Mouse (Mus musculus) layer of hippocampus, adult 11-12 months (tissue): Measurements from ENCODE around the gene Ddx46.
"Not testable (repeated sequence)": the region's sequence is repeated elsewhere in the genome, so short reads cannot be mapped to it uniquely, and the experiment has no call there.

Source experiments
- DNase-seq: peaks from one replicate; pipeline ENCODE4 v3.0.0; 2022; ENCODE audit warnings: low spot score

Gene Ddx46

GRCm38 (mm10) chr13:55636185-55636983 is 1.6 kb downstream of the Ddx46 start:
- DNase-seq = no peak

DNA sequence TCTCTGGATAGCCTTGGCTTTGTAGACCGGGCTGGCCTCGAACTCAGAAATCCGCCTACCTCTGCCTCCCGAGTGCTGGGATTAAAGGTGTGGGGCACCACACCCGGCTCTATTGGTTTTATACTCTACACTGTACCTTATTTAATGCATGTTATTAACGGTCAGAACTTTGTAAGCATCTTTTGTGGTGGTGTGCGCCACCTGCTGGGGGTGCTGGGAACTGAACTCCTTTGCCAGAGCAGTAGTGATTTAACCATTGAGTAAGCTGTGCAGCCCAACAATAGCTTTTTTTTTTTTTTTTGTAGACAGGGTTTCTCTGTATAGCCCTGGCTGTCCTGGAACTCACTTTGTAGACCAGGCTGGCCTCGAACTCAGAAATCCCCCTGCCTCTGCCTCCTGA is 5.7 kb downstream of the Ddx46 start:
- DNase-seq = peak; percentile 84

GRCm38 (mm10) chr13:55644525-55644924 is 9.7 kb downstream of the Ddx46 start:
- no peak for DNase-seq

- DNase-seq = no peak
Observed at GRCm38 (mm10) chr13:55650098-55650497, 15.3 kb downstream of the Ddx46 start.

- DNase-seq = no peak
Observed at GRCm38 (mm10) chr13:55650980-55651379, 16.2 kb downstream of the Ddx46 start.

DNA sequence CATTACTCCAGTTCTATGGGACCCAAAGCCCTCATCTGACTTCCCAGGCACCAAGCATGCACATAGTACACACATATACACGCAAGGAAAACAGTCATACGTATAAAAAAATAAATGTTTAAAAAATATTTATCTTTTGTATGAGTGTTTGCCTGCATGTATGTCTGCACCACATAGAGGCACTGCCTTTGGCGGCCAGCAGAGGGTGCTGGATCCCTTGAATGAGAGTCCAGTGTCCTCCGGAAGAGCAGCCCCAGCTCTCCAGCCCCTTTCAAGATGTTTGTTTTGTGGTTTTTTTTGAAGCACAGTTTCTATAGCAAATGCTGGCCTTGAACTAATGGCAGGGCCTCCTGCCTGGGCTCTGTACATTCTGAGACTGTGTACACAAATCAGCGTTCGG is 33.7 kb downstream of the Ddx46 start:
- peak; percentile 17 for DNase-seq

DNA sequence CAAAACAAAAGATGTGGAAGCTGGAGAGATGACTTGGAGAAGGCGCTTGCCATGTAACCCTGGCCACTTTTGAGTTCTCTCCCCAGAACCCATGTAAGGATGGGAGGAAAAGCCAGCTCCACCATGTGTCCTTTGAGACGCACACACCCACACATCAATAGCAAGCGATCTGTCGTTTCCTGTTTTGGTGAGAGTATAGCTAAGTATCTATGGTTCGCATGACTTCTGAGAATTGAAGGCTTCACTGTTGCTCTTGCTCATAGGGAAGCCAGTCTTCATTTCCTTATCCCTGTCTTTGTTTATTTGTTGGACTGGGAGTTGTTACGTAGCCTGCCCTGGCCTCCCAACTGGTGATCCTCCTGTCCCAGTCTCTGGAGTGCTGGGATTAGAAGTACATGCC is 37.9 kb downstream of the Ddx46 start:
- DNase-seq = no peak

- DNase-seq = no peak
Observed at GRCm38 (mm10) chr13:55677364-55677763, 42.5 kb downstream of the Ddx46 start.

DNA sequence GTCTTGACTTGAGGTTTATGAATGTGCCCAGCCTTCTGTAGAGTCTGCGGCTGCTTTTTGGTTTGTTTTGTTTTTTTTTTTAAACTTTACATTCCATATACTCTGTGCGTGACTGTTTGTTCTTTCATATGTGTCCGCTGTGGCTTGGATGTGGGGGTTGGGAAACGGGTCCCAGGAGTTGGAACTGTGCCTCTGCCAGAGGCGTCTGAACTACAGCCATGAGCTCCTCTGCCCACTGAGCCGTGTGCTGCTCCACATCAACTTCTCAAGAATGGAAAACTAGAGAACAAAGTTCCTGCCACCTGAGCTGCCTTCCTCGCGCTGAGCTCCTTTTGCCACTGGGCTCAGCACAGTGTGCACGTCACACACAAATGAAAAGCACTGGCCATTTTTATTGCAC is 47.4 kb downstream of the Ddx46 start:
- no peak for DNase-seq

DNA sequence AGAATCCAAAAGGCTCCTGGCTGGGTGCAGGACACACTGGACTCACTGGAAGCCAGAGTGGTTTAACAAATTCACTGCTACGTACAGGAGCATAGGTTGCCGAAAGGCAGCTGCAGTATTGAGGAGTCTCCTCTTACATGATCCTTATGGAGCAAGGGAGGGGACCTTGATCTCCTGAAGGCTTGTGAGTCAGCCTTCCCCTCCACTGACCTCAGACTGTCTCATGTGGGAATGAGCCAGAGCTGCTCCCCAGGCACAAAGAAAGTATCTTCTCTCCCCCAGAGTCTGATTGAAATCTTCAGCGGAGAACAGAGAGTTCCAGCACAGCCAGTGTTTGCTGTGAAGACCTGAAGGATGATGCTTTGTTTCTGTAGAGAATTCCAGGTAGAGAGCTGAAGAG is 48.8 kb downstream of the Ddx46 start:
- DNase-seq = no peak

DNA sequence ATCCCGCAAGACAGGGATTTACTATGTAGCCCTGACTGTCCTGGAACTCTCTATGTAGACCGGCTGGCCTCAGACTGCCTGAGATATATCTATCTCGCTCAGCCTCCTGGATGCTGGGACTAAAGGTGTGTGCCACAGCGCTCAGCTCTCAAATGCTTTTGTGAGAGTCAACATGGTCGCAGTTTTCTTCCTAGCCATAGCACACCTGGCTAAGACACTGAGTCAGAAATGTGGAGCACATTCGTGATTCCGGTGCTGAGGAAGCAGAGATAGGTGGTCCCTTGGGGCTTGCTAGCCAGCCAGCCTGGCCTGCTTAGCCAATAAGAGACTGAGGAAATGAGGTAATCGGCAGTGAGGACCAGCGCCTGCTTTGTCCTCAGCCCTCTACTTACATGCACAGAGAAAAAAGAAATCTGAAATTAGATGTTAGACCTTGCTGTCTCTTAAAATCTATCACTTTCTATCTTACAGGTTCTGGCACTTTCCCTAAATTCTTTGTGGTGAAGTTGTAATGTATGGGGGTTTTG is 51.3 kb downstream of the Ddx46 start:
- no peak for DNase-seq

GRCm38 (mm10) chr13:55687927-55688602 is 53.2 kb downstream of the Ddx46 start:
- no peak for DNase-seq

- peak; percentile 90 for DNase-seq
Observed at GRCm38 (mm10) chr13:55692535-55693242, 57.9 kb downstream of the Ddx46 start, which contains the start of gene B230219D22Rik. Gene B230219D22Rik (plus strand): TSS chr13:55693124.

DNA sequence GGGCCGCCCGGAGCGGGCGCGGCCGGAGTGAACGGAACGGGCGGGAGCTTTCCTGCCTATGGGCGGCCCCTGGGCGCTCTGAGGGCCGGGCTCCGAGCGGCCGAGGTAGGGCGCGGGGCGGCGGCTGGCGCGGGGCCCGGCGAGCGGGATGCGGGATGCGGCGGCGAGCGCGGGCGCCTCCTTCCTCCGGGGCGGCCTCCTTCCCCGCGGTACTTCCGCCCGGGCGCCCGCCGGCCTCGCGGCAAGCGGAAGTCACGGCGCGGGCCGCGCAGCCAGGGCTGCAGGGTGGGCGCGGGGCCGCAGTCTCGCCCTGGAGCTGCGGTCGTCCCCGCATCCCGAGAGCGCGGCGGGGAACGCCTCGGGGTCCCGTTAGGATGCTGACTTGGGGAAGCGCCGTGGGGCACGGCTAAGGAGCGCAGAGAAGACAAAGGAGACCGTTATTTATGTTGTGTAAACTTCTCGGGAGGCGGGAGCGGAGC is 58.5 kb downstream of the Ddx46 start:
- DNase-seq = no peak

- no peak for DNase-seq
Observed at GRCm38 (mm10) chr13:55694110-55694509, 59.3 kb downstream of the Ddx46 start.

DNA sequence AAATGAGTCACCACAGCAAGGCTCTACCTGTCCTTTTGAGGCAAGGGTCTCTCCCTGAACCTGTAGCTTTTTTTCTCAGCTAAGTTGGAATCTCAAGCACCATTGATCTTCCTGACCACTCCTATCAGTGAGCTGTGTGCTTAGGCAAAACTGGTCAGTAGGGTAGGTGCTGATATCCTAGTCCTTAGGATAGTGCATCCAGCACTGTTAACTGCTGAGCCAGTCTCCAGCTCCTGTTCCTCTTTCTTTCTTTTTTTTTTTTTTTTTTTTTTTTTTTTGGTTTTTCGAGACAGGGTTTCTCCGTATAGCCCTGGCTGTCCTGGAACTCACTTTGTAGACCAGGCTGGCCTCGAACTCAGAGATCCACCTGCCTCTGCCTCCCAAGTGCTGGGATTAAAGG is 61.2 kb downstream of the Ddx46 start:
- not testable (repeated sequence) for DNase-seq

- no peak for DNase-seq
Observed at GRCm38 (mm10) chr13:55704301-55704700, 69.5 kb downstream of the Ddx46 start.

GRCm38 (mm10) chr13:55712846-55713245 is 78.0 kb downstream of the Ddx46 start:
- no peak for DNase-seq

GRCm38 (mm10) chr13:55714501-55715166 is 79.8 kb downstream of the Ddx46 start, which contains the start of gene Txndc15:
Gene Txndc15 (plus strand): TSS chr13:55714650.
- DNase-seq = peak; percentile 88

- DNase-seq = no peak
Observed at GRCm38 (mm10) chr13:55715167-55715512, 80.3 kb downstream of the Ddx46 start.

DNA sequence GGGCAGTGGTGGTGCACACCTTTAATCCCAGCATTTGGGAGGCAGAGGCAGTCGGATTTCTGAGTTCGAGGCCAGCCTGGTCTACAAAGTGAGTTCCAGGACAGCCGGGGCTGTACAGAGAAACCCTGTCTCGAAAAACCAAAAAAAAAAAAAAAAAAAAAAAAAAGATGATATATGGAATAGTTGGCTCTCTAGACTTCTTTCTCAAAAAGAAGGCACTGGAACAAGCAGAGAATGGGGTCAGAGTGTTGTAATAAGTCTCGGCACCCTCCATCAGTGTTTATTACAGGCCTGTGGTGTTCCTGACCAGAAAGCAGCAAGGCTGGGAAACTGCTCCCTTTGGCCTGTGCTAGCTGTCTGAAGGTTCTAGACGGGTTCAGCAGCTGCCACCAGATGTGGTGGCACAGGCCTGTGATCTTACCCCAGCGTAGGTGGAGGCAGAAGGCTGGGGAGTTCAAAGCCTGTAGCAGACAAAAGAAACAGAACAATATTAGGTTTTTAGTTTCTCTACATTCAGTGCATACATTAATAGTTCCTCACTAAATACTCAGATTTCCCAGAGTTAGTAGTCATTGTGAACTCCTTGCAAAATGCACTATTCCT is 81.2 kb downstream of the Ddx46 start:
- no peak for DNase-seq
